Mouse (Mus musculus) embryonic facial prominence, embryonic 11.5 days (tissue): ENCODE results near the gene Lmna. TPM values are rescaled to one million over a fixed set of nuclear protein-coding genes. Genes with fewer than 3 reads are reported as not detected.
A peak's percentile ranks its signal among the peaks of the same experiment; 100 is the strongest.

Source experiments
- ATAC-seq: fragments of 200-750 bp; cut with Nextera tagmentation; replicated peaks from 2 replicates; pipeline ENCODE4 v1.8.0; 2017; ENCODE audit warnings: low read depth; ENCODE audit not compliant: insufficient number of reproducible peaks, low FRiP score, low TSS enrichment
- DNase-seq: peaks from one replicate; pipeline ENCODE4 v3.0.0-alpha.2; 2015; ENCODE audit warnings: low spot score
- H3K27ac ChIP-seq: fragments of 300-500 bp; sonication (generic); replicated peaks from 2 replicates; pipeline ENCODE4 v1.5.1; 2014; ENCODE audit warnings: mild to moderate bottlenecking, low read depth, low read length, control low read depth
- H3K27me3 ChIP-seq: fragments of 300-500 bp; sonication (generic); 2 replicates; pipeline ENCODE4 v1.6.1; 2014; ENCODE audit warnings: mild to moderate bottlenecking, low read length, moderate library complexity, mixed read lengths; ENCODE audit not compliant: control insufficient read depth, insufficient read depth
- H3K36me3 ChIP-seq: fragments of 300-500 bp; sonication (generic); replicated peaks from 2 replicates; pipeline ENCODE4 v1.6.1; 2014; ENCODE audit warnings: low read depth, mild to moderate bottlenecking, low read length, moderate library complexity, mixed read lengths; ENCODE audit not compliant: control insufficient read depth, insufficient read depth
- H3K4me1 ChIP-seq: fragments of 300-500 bp; sonication (generic); 2 replicates; pipeline ENCODE4 v1.6.1; 2014; ENCODE audit warnings: low read length, mixed read lengths; ENCODE audit not compliant: control insufficient read depth, insufficient read depth
- H3K4me2 ChIP-seq: fragments of 300-500 bp; sonication (generic); 2 replicates; pipeline ENCODE4 v1.6.1; 2014; ENCODE audit warnings: low read depth, mild to moderate bottlenecking, control low read depth, low read length, moderate library complexity
- H3K4me3 ChIP-seq: fragments of 300-500 bp; sonication (generic); 2 replicates; pipeline ENCODE4 v1.5.1; 2014; ENCODE audit warnings: low read depth, low read length, control low read depth
- H3K9ac ChIP-seq: fragments of 300-500 bp; sonication (generic); replicated peaks from 2 replicates; pipeline ENCODE4 v1.6.1; 2014; ENCODE audit warnings: mild to moderate bottlenecking, control low read depth, low read length
- H3K9me3 ChIP-seq: fragments of 300-500 bp; sonication (generic); replicated peaks from 2 replicates; pipeline ENCODE4 v1.6.1; 2016; ENCODE audit warnings: mild to moderate bottlenecking, low read length, inconsistent platforms, mixed read lengths; ENCODE audit not compliant: control insufficient read depth
- WGBS: fragments of 180-500 bp; shearing (Covaris S2); extraction: QIAGEN DNeasy Blood & Tissue Kit; methylation state at CpG from one replicate; pipeline ENCODE4 v1.1.7; 2014; 5-methylcytosine and 5-hydroxymethylcytosine counted together
- polyA plus RNA-seq: library from polyadenylated mRNA; unstranded; fragments of >200 nt; fragmentation: Nextera tagmentation; extraction: Ambion mirVana; gene quantifications from 2 replicates; pipeline ENCODE4 v1.2.1, GENCODE M21; 2014

Gene Lmna
- polyA plus RNA-seq, 1 experiment from 2014 or later, result 28.7 TPM

- Histone ChIP-seq H3K4me3 (no peak overlapping the region), H3K9me3 (no peaks in the 10 kb centered on the region), H3K36me3 (no peaks in the 10 kb centered on the region), H3K4me2 (no peak overlapping the region), H3K4me1 (peaks cover 9% of the 10 kb centered on the region), H3K9ac (no peak overlapping the region; the same call in 1 of the 2 replicates), H3K27ac (no peak overlapping the region), H3K27me3 (no peaks in the 10 kb centered on the region)
- no peak for ATAC-seq
- DNase-seq, result no peak
- 34% methylated on average over 13 of the region's 15 CpGs for whole genome bisulfite sequencing
Measured at GRCm38 (mm10) chr3:88512896-88513545, 3.3 kb upstream of the Lmna start.

- peak overlapping the region; percentile 43 for H3K9ac ChIP-seq
- no peak overlapping the region for H3K4me3 ChIP-seq
- no peak overlapping the region; the same call in 1 of the 2 replicates for H3K27ac ChIP-seq
- WGBS, result 32% methylated on average over 6 of the region's 6 CpGs
- no peaks in the 10 kb centered on the region for H3K36me3 ChIP-seq
- H3K27me3 ChIP-seq, result no peaks in the 10 kb centered on the region
- no peak for ATAC-seq
- H3K4me2 ChIP-seq, result no peak overlapping the region
- H3K4me1 ChIP-seq, result peaks cover 9% of the 10 kb centered on the region
- H3K9me3 ChIP-seq, result no peaks in the 10 kb centered on the region
- no peak for DNase-seq
Measured at GRCm38 (mm10) chr3:88512141-88512895, 2.6 kb upstream of the Lmna start.

- Histone ChIP-seq H3K36me3 (no peaks in the 10 kb centered on the region), H3K27me3 (no peaks in the 10 kb centered on the region), H3K9me3 (no peaks in the 10 kb centered on the region), H3K4me1 (peaks cover 9% of the 10 kb centered on the region), H3K9ac (no peak overlapping the region), H3K4me3 (no peak overlapping the region), H3K27ac (no peak overlapping the region; the same call in 1 of the 2 replicates), H3K4me2 (no peak overlapping the region)
- ATAC-seq (no peak), DNase-seq (no peak)
- WGBS, result 48% methylated on average over 4 of the region's 4 CpGs
Measured at GRCm38 (mm10) chr3:88511559-88511958, 1.8 kb upstream of the Lmna start.

- no peak for DNase-seq
- no peak for ATAC-seq
- H3K4me1 ChIP-seq, result peaks cover 9% of the 10 kb centered on the region
- H3K9me3 ChIP-seq, result no peaks in the 10 kb centered on the region
- H3K27me3 ChIP-seq, result no peaks in the 10 kb centered on the region
- peak overlapping the region; percentile 63 for H3K27ac ChIP-seq
- peak overlapping the region; percentile 29 for H3K4me3 ChIP-seq
- H3K4me2 ChIP-seq, result peak overlapping the region; percentile 57
- 50% methylated on average over 13 of the region's 13 CpGs for WGBS
- no peaks in the 10 kb centered on the region for H3K36me3 ChIP-seq
- H3K9ac ChIP-seq, result peak overlapping the region; percentile 51
Measured at GRCm38 (mm10) chr3:88510421-88511289, 899 bp upstream of the Lmna start.

GRCm38 (mm10) chr3:88509250-88509649 is 506 bp downstream of the Lmna start:
- H3K27ac ChIP-seq, result peak overlapping the region; percentile 63
- H3K27me3 ChIP-seq, result no peaks in the 10 kb centered on the region
- H3K9ac ChIP-seq, result peak overlapping the region; percentile 51; the same call in 1 of the 2 replicates
- DNase-seq (peak; percentile 33), ATAC-seq (0 out of 2 replicates have a peak, but pooled peaks have one; percentile 1)
- peak overlapping the region; percentile 57 for H3K4me2 ChIP-seq
- no peaks in the 10 kb centered on the region for H3K9me3 ChIP-seq
- WGBS, result 50% methylated on average over 3 of the region's 3 CpGs
- peaks cover 9% of the 10 kb centered on the region for H3K4me1 ChIP-seq
- H3K4me3 ChIP-seq, result peak overlapping the region; percentile 29
- no peaks in the 10 kb centered on the region for H3K36me3 ChIP-seq

- no peak for ATAC-seq
- DNase-seq, result peak; percentile 71
- Histone ChIP-seq H3K36me3 (no peaks in the 10 kb centered on the region), H3K9me3 (no peaks in the 10 kb centered on the region), H3K27ac (peak overlapping the region; percentile 17; the same call in 1 of the 2 replicates), H3K4me3 (no peak overlapping the region), H3K27me3 (0 out of 2 replicates have a peak, but pooled peaks cover 3% of the 10 kb centered on the region), H3K4me2 (no peak overlapping the region), H3K4me1 (peaks cover 11% of the 10 kb centered on the region), H3K9ac (peak overlapping the region; percentile 23)
- WGBS, result 22% methylated on average over 7 of the region's 7 CpGs
Measured at GRCm38 (mm10) chr3:88505765-88506164, 4.0 kb downstream of the Lmna start.

- DNase-seq, result no peak
- Histone ChIP-seq H3K27me3 (0 out of 2 replicates have a peak, but pooled peaks cover 3% of the 10 kb centered on the region), H3K27ac (no peak overlapping the region; the same call in 1 of the 2 replicates), H3K36me3 (no peaks in the 10 kb centered on the region), H3K4me3 (no peak overlapping the region), H3K4me2 (no peak overlapping the region), H3K9me3 (no peaks in the 10 kb centered on the region), H3K4me1 (peaks cover 11% of the 10 kb centered on the region), H3K9ac (no peak overlapping the region; the same call in none of the 2 replicates)
- WGBS, result 62% methylated on average over 6 of the region's 6 CpGs
- ATAC-seq, result no peak
Measured at GRCm38 (mm10) chr3:88505081-88505480, 4.7 kb downstream of the Lmna start.
